Mouse (Mus musculus) gastrocnemius, adult 8-10 months (tissue): ENCODE results near the gene Serac1. TPM values are rescaled to one million over a fixed set of nuclear protein-coding genes. Genes with fewer than 3 reads are reported as not detected.

Source experiments
- DNase-seq, 2 experiments: peaks; one replicate each; pipeline ENCODE4 v3.0.0; 2022; ENCODE audit warnings: low spot score in 2 of 2
- total RNA-seq, 4 experiments: library from RNA; stranded (reverse); gene quantifications; 2 replicates each; pipeline ENCODE4 v1.2.4; 2022

Serac1 gene
- total RNA-seq, result 1 to 10 TPM; 6.7 to 8.4 (median 7.2) TPM

DNA sequence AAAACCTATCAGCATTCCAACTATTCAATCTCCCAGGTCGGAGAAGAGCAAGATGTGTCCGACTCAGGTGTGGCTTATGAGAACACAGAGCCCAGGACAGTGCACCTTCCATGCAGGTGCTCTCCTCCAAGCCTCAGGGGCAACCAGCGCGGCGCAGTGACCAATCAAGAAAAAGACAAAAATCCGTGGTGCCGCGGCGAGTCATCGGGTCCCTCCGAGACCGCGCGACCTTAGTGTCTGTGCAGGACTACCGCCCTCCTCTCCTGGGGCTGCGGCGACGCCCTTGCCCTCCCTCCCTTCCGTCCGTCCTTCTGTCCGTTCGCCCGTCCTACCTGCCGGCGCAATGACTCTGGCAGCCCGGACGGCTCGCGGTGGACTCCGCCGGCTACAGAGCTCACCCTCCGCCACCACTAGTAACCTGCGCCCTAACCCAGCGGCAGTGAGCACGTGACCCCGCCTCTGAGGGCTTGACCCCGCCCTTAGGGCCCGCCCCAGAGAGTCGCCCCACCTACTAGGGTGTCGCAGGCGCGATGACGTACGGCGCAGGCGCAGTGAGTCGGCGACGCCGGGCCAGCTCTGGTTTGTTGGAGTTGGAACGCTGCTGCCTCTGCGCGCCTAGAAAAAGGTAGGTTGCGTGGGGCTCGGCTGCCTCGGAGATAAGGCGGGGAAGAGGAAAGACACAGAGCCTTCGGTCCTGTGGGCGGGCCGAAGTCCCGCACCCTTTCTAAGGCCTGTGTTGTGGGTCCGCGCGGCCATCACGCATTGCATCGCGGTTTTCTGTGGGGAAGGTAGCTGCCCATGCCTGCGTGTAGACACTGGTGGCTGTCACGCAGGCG, at the start of gene Serac1, which contains the start of gene Gtf2h5:
Gene Serac1 (minus strand): TSS at position 455 of the 836 bp plus-strand sequence.
Gene Gtf2h5 (plus strand): TSS at position 500 of the 836 bp plus-strand sequence.
- peak; percentile 95 for DNase-seq

- DNase-seq, result no peak
These were observed 48.5 kb upstream of the Serac1 start for GRCm38 (mm10) chr17:6128039-6128438.

DNA sequence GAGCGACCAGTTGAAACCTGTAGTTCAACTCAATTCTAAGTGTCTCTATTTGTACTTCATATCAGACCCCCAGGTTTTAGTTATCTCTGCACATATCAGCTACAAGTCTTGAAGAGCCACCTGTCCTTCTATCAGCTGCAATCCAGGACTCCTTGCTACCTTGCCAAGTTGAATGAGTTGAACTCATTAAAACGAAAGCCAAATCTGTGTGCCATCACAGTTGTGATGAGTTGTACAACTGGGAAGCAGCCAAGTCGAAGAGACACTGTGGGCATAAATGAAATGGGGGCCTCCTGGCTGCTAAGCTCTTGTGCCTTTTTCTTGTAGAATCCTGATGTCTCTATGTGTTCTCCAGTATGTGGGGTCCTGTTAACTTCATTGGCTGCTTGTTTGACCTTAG, 45.9 kb upstream of the Serac1 start:
- no peak for DNase-seq

DNA sequence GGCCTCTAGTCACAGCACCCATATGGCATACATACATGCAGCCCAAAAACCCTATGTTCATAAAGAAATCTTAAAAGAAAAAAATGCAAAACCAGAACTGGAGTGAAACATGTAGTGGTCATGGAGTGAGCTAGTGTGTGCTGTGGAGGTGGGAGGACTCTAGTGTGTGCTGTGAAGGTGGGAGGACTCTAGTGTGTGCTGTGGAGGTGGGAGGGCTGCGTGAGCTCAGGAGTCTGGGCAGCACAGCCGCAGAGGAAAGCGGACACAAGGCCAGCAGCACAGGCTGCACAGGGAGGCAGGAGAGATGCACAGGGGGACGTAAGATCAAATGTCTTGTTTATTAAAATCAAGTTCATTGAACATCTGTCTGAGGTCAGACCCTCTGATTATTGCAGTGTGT, 44.2 kb upstream of the Serac1 start:
- DNase-seq, result no peak

DNA sequence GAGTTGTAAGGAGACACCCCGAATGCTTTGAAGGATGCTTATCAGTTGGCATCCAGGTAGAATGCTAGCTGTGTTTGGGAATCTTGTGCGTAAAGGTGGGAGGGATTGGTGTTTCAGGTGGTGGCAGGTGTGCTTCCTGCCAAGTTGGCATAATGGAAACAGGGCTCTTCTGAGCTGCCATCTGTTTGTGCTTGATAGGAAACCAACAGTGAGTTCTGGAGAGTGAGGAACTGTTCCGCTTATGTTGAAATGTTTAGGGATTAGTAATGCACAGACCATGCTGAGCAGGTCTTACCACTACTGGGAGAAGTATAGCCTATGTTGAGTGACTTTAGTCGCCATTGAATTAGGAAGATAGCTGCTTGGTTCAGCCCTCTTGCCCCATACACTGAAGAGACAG, 39.3 kb upstream of the Serac1 start:
- DNase-seq, result no peak

DNA sequence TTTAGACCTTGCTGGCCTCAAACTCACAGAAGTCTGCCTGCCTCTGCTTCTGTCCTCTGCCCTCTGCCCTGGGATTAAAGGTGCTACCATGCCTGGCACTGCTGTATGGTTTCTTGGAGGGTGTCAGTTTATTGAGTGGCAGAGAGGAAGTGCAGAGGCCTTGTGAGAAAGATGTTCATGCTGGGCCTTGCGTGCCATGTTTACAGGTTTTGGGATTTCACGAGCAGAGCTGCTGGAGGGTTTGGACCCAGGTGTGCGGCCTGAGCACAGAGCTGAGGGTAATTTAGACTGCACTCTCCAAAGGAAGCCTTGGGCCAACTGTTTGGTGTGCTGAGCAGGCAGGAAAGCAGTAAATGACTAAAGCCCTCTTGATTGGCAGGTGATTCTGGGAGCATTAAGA, 38.4 kb upstream of the Serac1 start:
- DNase-seq, result no peak

DNA sequence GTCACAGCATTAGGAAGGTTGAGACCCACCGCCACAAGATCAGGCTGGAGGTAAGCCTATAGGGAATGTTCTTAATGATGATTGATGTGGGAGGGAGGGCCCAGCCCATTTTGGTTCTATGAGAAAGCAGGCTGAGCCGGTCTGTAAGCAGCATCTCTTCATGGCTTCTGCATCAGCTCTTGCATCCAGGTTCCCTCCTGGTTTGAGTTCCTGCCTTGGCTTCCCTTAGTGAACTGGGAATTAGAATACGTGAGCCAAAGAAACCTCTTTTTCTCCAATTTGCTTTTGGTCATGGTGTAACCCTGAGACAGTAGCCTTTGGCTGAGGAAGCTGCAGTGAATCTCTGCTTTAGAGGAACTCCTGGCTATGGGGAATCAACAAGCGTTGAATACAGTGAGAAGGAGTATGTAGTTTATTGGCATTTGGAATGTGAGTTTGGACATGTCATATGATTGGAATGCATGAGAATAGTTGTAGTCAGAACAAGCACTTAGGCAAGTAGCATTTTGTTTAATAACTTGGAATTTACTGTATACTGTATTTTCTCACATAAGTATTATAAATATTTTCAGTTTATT, 37.7 kb upstream of the Serac1 start:
- DNase-seq, result no peak

DNA sequence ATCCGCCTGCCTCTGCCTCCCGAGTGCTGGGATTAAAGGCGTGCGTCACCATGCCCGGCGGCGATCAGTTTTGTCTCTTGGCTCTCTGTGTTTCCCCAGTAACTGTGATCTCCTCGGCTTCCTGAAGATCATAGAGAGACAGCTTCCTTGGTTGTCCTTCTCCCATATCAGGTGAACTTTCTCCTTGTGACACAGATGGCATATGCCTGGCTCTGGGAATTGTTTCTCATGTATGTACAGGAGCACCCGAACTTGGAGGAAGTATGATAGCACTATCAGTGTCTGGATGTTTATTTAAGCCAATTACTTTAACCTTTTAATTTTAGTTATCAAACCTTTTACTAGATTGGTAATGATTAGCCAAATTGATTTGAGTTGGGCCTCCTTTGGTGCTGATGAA, 35.5 kb upstream of the Serac1 start:
- DNase-seq, result no peak

DNA sequence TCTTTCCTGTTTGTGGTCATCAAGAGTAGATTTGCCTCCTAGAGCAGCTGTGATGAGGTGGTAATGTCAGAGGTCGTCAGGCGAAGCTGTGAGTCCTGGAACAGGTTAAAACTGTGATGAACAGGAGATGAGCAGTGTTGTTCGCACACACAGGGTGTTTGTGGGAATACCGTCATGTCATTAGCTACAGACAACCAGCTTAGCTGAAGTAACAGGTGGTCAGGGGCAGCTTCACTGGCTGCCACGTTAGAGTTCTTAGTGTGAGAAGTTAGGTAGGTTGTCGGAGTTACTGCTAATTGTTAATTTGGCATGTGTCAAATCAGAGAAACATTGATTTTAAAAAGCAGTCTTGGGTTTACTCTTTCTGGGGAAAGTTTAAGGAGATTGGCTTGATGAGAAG, 34.1 kb upstream of the Serac1 start:
- DNase-seq, result no peak

DNA sequence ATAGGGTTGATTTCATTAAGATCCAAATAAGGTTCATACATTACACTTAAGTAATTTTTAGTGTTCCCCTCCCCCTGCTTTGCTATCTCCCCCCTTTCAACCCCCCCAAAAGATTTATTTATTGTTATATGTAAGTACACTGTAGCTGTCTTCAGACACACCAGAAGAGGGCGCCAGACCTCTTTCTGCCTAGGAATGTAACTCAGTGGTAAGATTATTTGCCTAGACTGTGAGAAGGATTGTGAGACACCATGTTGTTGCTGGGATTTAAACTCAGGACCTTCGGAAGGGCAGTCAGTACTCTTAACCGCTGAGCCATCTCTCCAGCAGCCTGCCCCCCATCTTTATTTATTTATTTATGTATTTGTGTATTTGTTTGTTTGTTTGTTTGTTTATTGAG, 31.4 kb upstream of the Serac1 start:
- no peak for DNase-seq

- DNase-seq, result no peak
These were observed 28.6 kb upstream of the Serac1 start for GRCm38 (mm10) chr17:6108175-6108574.

DNA sequence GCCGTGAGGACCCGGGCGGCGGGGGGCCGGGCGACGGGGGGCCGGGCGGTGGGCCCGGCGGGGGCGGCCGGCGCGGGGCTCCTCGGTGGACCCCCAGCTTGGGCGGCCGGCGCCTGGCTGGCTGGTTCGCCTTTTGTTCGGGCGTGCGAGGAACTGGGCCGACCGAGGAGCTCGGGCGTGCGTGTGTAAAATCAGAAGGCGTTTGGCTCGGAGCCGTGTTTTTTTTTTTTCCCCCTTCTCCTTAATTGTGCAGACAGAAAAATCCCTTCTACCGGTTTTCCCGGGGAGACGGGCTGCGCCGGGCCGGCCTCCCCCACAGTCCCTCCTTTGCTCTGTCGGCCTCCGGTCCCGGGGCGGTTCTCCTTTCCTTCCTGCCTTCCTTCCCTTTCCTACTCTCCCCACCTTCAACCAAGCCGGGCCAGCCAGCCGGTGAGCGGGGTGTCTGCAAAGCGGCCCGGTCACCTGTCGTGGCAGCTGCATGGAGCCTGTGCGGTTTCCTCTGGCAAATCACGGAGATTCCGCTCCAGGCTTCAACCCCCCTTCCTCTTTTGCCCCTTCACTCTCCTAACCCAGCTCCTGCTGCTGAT, 27.6 kb upstream of the Serac1 start:
- DNase-seq, result peak; percentile 33 to 35

DNA sequence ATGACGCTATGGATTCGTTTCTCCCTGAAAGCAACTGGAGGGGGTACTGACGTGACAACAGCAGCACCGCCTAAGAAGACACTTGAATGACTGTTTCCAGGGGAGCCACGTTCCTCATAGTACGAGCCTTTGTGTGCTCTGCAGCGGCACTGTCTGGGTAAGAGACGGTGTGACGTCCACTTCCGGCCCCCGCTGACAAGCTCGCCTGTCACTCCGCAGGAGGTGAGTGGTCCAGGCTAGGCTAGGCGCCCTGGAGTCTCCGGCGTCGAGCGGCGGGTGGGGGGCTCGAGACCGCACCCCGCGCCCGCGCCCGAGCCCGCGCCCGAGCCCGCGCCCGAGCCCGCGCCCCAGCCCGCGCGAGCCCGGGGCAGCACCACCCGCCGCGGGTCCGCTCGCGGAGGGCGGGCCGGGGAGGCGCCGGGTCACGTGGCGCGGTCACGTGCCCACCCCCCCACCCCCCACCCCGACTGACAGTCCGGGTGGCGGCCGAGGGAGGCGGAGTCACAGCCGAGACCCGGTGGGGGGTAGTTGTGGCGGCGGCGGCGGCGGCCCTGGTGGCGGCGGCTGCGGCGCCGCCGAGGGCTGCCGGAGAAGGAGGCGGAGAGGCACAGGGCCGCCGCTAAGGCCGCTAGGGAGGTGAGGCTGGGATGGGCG, 26.9 kb upstream of the Serac1 start, which contains the start of gene Tulp4:
Gene Tulp4 (plus strand): TSS at position 77 of the 654 bp plus-strand sequence.
- DNase-seq, result peak; percentile 65 to 74

GRCm38 (mm10) chr17:6103566-6103965, 24.0 kb upstream of the Serac1 start:
- no peak for DNase-seq

GRCm38 (mm10) chr17:6102287-6102686, 22.7 kb upstream of the Serac1 start:
- no peak for DNase-seq

DNA sequence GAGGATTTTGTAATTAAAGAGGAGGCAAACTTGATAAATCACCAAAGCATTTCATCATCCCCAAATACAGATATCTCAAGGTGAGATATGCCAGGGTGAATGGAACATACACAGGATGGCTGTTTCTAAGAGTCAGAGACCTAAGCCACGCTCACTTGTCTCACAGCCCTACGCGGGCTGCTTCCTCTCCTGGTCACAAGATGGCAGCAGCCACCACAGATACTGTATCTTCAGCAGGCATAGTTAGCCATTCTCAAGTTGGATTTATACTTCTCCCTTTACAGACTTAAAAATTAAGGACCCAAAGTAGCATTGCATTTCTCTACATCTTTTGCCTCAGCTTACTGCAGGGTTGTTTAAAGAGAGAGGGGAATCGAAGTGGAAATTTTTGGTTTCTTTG, 18.3 kb upstream of the Serac1 start:
- peak in 1 of 2 experiments; percentile 24 for DNase-seq

DNA sequence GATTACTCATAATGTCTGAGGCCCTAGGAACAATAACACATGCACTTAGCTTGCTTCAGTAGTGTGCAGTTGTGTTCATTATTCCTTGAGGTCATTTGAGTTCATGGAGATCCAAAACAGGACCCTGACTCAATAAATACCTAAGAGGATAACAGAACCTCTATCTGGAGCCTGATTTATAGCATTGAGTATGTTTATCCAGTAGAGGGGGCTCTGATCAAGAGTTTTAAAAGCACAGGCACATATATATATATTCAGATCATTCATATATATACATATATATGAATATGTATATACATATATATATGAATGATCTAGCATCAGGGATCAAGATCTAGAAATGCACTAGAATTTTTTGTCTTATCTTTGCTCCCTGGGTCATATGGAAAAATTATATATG, 16.0 kb upstream of the Serac1 start:
- DNase-seq, result no peak

- no peak for DNase-seq
These were observed 12.1 kb upstream of the Serac1 start for GRCm38 (mm10) chr17:6091604-6092003.

GRCm38 (mm10) chr17:6083323-6083890, 3.9 kb upstream of the Serac1 start:
- DNase-seq, result no peak

DNA sequence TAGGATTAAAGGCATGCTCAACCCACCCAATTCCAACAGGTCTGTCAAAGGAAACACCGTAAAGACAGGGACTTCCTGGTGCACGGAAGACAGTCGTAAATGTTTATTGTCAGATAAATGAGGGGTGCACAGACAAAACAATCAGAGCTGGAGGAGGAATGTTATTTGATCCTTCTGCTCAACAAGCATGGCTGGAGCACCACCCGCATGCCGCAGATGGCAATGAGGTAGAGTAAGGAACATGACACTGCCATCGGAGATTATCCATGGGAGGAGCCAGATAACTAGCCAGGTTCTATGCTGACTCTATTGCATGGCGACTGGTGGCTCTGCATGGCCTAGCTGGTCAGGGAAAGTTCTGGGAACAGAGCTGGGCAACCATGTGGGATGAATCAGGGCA, 6.1 kb downstream of the Serac1 start:
- no peak for DNase-seq

DNA sequence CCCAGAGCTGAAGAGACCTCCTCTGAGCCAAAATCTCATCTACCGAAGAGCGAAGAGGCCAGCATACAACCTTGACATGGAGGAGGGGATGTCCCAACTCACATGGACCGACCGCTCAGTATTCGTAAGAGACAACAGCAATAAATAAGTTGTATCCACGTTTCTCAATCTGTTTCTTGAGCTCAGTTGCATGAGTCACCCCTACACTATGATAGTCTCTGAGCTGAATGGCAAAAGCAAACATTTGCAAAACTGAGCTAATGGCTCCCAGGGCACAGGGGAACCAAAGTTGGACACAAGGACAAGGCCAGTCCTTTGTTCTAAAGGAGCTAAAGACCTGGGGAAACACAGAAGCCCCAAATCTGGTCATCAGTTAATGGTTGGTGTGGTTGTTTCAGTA, 9.7 kb downstream of the Serac1 start:
- DNase-seq, result no peak

GRCm38 (mm10) chr17:6067613-6068012, 11.9 kb downstream of the Serac1 start:
- DNase-seq, result no peak
